Mouse (Mus musculus) lung, postnatal 0 days (tissue): ENCODE data around the gene Ccdc172.

Experiments
- CTCF ChIP-seq: IDR thresholded peaks from 2 replicates; pipeline ENCODE4 v1.5.1; 2016; ENCODE audit warnings: antibody characterized with exemption, mild to moderate bottlenecking
- EP300 ChIP-seq: IDR thresholded peaks from 2 replicates; pipeline ENCODE4 v1.6.1; 2016; ENCODE audit warnings: antibody characterized with exemption, mild to moderate bottlenecking, control low read depth

- TF ChIP-seq EP300 (no peak), CTCF (no peak)
Observed at GRCm38 (mm10) chr19:58582018-58582417, 70.2 kb downstream of the Ccdc172 start.
